17 mouse cellular contexts compared by ENCODE assay signal in genomic region chr4:122987421-122987820, GRCm38 (mm10). TPM values are rescaled to one million over a fixed set of nuclear protein-coding genes. Genes with fewer than 3 reads are reported as not detected.
DNase-seq lines count a peak whose midpoint lies in the region.
"Had no signal": no experiment of that assay in that cellular context is flagged by ENCODE, and none has a peak within 500 bp of the region (broad histone marks: within the 10 kb centered on the region; RNA-seq: fewer than 3 reads in every experiment).

No protein-coding gene starts in this region.

- DNase-seq in adrenal gland, adult 2 months = peak; percentile 32
- no peak for DNase-seq in adrenal gland, adult 18-20 months (ENCODE audit: low spot score in 2 of 2)
- DNase-seq in ovary, adult 18-20 months (ENCODE audit: low spot score) = peak; percentile 70
- DNase-seq in ovary, postnatal 10 days (ENCODE audit: low spot score) = no peak
- peak; percentile 43 for DNase-seq in adrenal gland, postnatal 14 days
- no peak for DNase-seq in kidney, postnatal 10 days
- DNase-seq: cerebellum, adult 18-20 months; cerebellum, adult 9-10 months; cerebellum, postnatal 14 days; gastrocnemius, postnatal 10 days; gastrocnemius, postnatal 36 days; heart, adult 2 months; heart, postnatal 14 days; heart, postnatal 4 days; kidney, adult 11 months had no signal

RNA-seq across cellular contexts. Expression of gene Mycl, which starts 8.0 kb away (rescaled TPM):
- 1 to 10 TPM; 1.6 to 2.6 TPM for total RNA-seq in adrenal gland, adult 2 months (2021)
- 0.54 and 1.2 TPM in 2 replicates for polyA plus RNA-seq in adrenal gland, adult 2 months (2012; rRNA removed)
- total RNA-seq in adrenal gland, adult 18-20 months (2021) = 1 to 10 TPM; 2.2 to 2.9 TPM
- total RNA-seq in adrenal gland, postnatal 14 days (2021) = 2.3 and 3.5 TPM in 2 replicates
- polyA plus RNA-seq: G1E had no signal

RNA-seq across cellular contexts. Expression of gene Mfsd2a, which starts 26.4 kb away (rescaled TPM):
- total RNA-seq in adrenal gland, adult 2 months (2021) = 10 to 100 TPM in 1 of 2 experiments, 1 to 10 TPM in 1; 3.7 to 28.5 TPM
- polyA plus RNA-seq in adrenal gland, adult 2 months (2012; rRNA removed) = 0.46 and 0.62 TPM in 2 replicates
- total RNA-seq in adrenal gland, adult 18-20 months (2021) = 10 to 100 TPM; 17.3 to 27.3 TPM
- total RNA-seq in adrenal gland, postnatal 14 days (2021) = 2.7 and 5.7 TPM in 2 replicates
- total RNA-seq: granulocyte monocyte progenitor cell, adult 5-6 weeks had no signal
- polyA plus RNA-seq: G1E had no signal

RNA-seq across cellular contexts. Expression of gene Trit1, which starts 29.0 kb away (rescaled TPM):
- total RNA-seq in adrenal gland, adult 2 months (2021) = 10 to 100 TPM; 17.0 to 21.8 TPM
- polyA plus RNA-seq in adrenal gland, adult 2 months (2012; rRNA removed) = 3.4 and 4.3 TPM in 2 replicates
- total RNA-seq in adrenal gland, adult 18-20 months (2021) = 10 to 100 TPM; 18.2 to 19.7 TPM
- 19.0 and 25.7 TPM in 2 replicates for total RNA-seq in adrenal gland, postnatal 14 days (2021)

Comparison
In these comparisons a context has a peak if more than half of its experiments do, and no peak if none do; other contexts are left out.
1. DNase-seq: peak in adrenal gland, adult 2 months (single experiment), ovary, adult 18-20 months (single experiment) and adrenal gland, postnatal 14 days (single experiment); none in adrenal gland, adult 18-20 months (0 of 2), ovary, postnatal 10 days (single experiment) and kidney, postnatal 10 days (single experiment).